Mouse (Mus musculus) limb, embryonic 14.5 days (tissue): ENCODE measurements at regions not wholly inside any gene's neighbourhood (a gene's known extent, or its start where the extent isn't known, plus 50 kb on each side); places are given as distances from the start of the nearest gene placed in this dataset.

Experiments used
- ATAC-seq: fragments of 200-750 bp; cut with Nextera tagmentation; 2 replicates; pipeline ENCODE4 v1.8.0; 2017; ENCODE audit warnings: low read depth, moderate number of reproducible peaks, moderate TSS enrichment; ENCODE audit not compliant: low FRiP score
- DNase-seq: peaks from one replicate; pipeline ENCODE4 v3.0.0-alpha.2; 2015; ENCODE audit warnings: low spot score
- H3K27ac ChIP-seq: fragments of 300-500 bp; sonication (generic); replicated peaks from 2 replicates; pipeline ENCODE4 v1.5.1; 2014; ENCODE audit warnings: low read depth, mild to moderate bottlenecking, low read length, moderate library complexity, mixed read lengths
- H3K27me3 ChIP-seq: fragments of 300-500 bp; sonication (generic); 2 replicates; pipeline ENCODE4 v1.6.1; 2014; ENCODE audit warnings: low read length, mixed read lengths; ENCODE audit not compliant: control insufficient read depth, insufficient read depth
- H3K36me3 ChIP-seq: fragments of 300-500 bp; sonication (generic); 2 replicates; pipeline ENCODE4 v1.6.1; 2014; ENCODE audit warnings: mild to moderate bottlenecking, low read length, moderate library complexity, mixed read lengths; ENCODE audit not compliant: control insufficient read depth, insufficient read depth
- H3K4me1 ChIP-seq: fragments of 300-500 bp; sonication (generic); 2 replicates; pipeline ENCODE4 v1.6.1; 2014; ENCODE audit warnings: antibody characterized with exemption, low read length, mixed read lengths; ENCODE audit not compliant: control insufficient read depth, insufficient read depth
- H3K4me2 ChIP-seq: fragments of 300-500 bp; sonication (generic); replicated peaks from 2 replicates; pipeline ENCODE4 v1.6.1; 2014; ENCODE audit warnings: low read depth, mild to moderate bottlenecking, low read length, moderate library complexity; ENCODE audit not compliant: severe bottlenecking
- H3K4me3 ChIP-seq: fragments of 300-500 bp; sonication (generic); replicated peaks from 2 replicates; pipeline ENCODE4 v1.5.1; 2014; ENCODE audit warnings: low read length
- H3K9ac ChIP-seq: fragments of 300-500 bp; sonication (generic); 2 replicates; pipeline ENCODE4 v1.6.1; 2014; ENCODE audit warnings: mild to moderate bottlenecking, low read depth, low read length, moderate library complexity; ENCODE audit not compliant: severe bottlenecking
- H3K9me3 ChIP-seq: fragments of 300-500 bp; sonication (generic); 2 replicates; pipeline ENCODE4 v1.6.1; 2016; ENCODE audit warnings: low read length; ENCODE audit not compliant: control insufficient read depth
- POLR2A ChIP-seq: fragments of 200-500 bp; IDR thresholded peaks from 2 replicates; pipeline ENCODE4 v1.8.0; 2012; ENCODE audit warnings: inconsistent platforms, mild to moderate bottlenecking, moderate library complexity, borderline replicate concordance; ENCODE audit not compliant: insufficient read depth, insufficient read length; ENCODE audit errors: extremely low read depth
- WGBS: fragments of 180-500 bp; shearing (Covaris S2); extraction: QIAGEN DNeasy Blood & Tissue Kit; methylation state at CpG from one replicate; pipeline ENCODE4 v1.1.7; 2014; 5-methylcytosine and 5-hydroxymethylcytosine counted together

- TF ChIP-seq POLR2A: no peak
- WGBS: 87% methylated on average over 2 of the region's 2 CpGs
- no peak for ATAC-seq
These were observed 201.8 kb downstream of the Adgb start for GRCm38 (mm10) chr10:10270297-10270696.

GRCm38 (mm10) chr10:10252540-10253318 is 219.4 kb downstream of the Adgb start:
- TF ChIP-seq POLR2A: no peak
- ATAC-seq: no peak

More at GRCm38 (mm10) chr10:10270297-10270696, 201.8 kb downstream of the Adgb start:
- Histone ChIP-seq H3K4me2 (no peak overlapping the region), H3K27ac (no peak overlapping the region), H3K27me3 (no peaks in the 10 kb centered on the region), H3K36me3 (no peaks in the 10 kb centered on the region), H3K4me1 (no peaks in the 10 kb centered on the region), H3K9me3 (no peaks in the 10 kb centered on the region), H3K4me3 (no peak overlapping the region), H3K9ac (no peak overlapping the region)
- no peak for DNase-seq

GRCm38 (mm10) chr10:10252136-10252535 is 220.0 kb downstream of the Adgb start:
- no peak overlapping the region for H3K4me3 ChIP-seq
- no peaks in the 10 kb centered on the region for H3K27me3 ChIP-seq
- no peak for DNase-seq
- H3K36me3 ChIP-seq: no peaks in the 10 kb centered on the region
- no peak for ATAC-seq
- WGBS: 65% methylated on average over 7 of the region's 7 CpGs
- H3K4me1 ChIP-seq: no peaks in the 10 kb centered on the region
- no peak overlapping the region for H3K27ac ChIP-seq
- no peak overlapping the region for H3K4me2 ChIP-seq
- TF ChIP-seq POLR2A: no peak
- no peak overlapping the region for H3K9ac ChIP-seq
- H3K9me3 ChIP-seq: no peaks in the 10 kb centered on the region

More at GRCm38 (mm10) chr10:10252540-10253318, 219.4 kb downstream of the Adgb start:
- H3K4me3 ChIP-seq: no peak overlapping the region
- WGBS: 70% methylated on average over 8 of the region's 8 CpGs
- no peaks in the 10 kb centered on the region for H3K36me3 ChIP-seq
- no peaks in the 10 kb centered on the region for H3K27me3 ChIP-seq
- no peak for DNase-seq
- no peak overlapping the region for H3K9ac ChIP-seq
- H3K4me2 ChIP-seq: no peak overlapping the region
- no peaks in the 10 kb centered on the region for H3K4me1 ChIP-seq
- H3K27ac ChIP-seq: no peak overlapping the region
- H3K9me3 ChIP-seq: no peaks in the 10 kb centered on the region

- Histone ChIP-seq H3K27ac (no peak overlapping the region), H3K36me3 (no peaks in the 10 kb centered on the region), H3K4me1 (no peaks in the 10 kb centered on the region), H3K9ac (no peak overlapping the region), H3K27me3 (no peaks in the 10 kb centered on the region), H3K9me3 (no peaks in the 10 kb centered on the region), H3K4me3 (no peak overlapping the region), H3K4me2 (no peak overlapping the region)
- WGBS: 85% methylated on average over 14 of the region's 14 CpGs
- DNase-seq: no peak
- no peak for TF ChIP-seq POLR2A
- ATAC-seq: no peak
These were observed 237.1 kb downstream of the Adgb start for GRCm38 (mm10) chr10:10234894-10235523.

GRCm38 (mm10) chr10:10224582-10225144 is 247.5 kb downstream of the Adgb start:
- WGBS: 94% methylated on average over 6 of the region's 6 CpGs
- DNase-seq (no peak), ATAC-seq (no peak)
- H3K4me3 ChIP-seq: no peak overlapping the region
- H3K27me3 ChIP-seq: no peaks in the 10 kb centered on the region
- no peaks in the 10 kb centered on the region for H3K4me1 ChIP-seq
- H3K9me3 ChIP-seq: no peaks in the 10 kb centered on the region
- no peak overlapping the region for H3K4me2 ChIP-seq
- no peak overlapping the region for H3K27ac ChIP-seq
- no peak overlapping the region for H3K9ac ChIP-seq
- no peaks in the 10 kb centered on the region for H3K36me3 ChIP-seq
- no peak for TF ChIP-seq POLR2A
